Mouse (Mus musculus) midbrain, embryonic 13.5 days (tissue): ENCODE measurements at regions not wholly inside any gene's neighbourhood (a gene's known extent, or its start where the extent isn't known, plus 50 kb on each side); places are given as distances from the start of the nearest gene placed in this dataset.
A peak's percentile ranks its signal among the peaks of the same experiment; 100 is the strongest.
"Not testable (repeated sequence)": the region's sequence is repeated elsewhere in the genome, so short reads cannot be mapped to it uniquely, and the experiment has no call there.

Source experiments
- ATAC-seq: fragments of 200-750 bp; cut with Nextera tagmentation; 2 replicates; pipeline ENCODE4 v1.8.0; 2017; ENCODE audit warnings: mild to moderate bottlenecking, moderate TSS enrichment, moderate library complexity
- H3K27ac ChIP-seq: fragments of 300-500 bp; sonication (generic); 2 replicates; pipeline ENCODE4 v1.5.1; 2015; ENCODE audit warnings: inconsistent platforms, mild to moderate bottlenecking, moderate library complexity
- H3K27me3 ChIP-seq: fragments of 300-500 bp; sonication (generic); 2 replicates; pipeline ENCODE4 v1.6.1; 2015; ENCODE audit warnings: mild to moderate bottlenecking, inconsistent platforms
- H3K36me3 ChIP-seq: fragments of 300-500 bp; sonication (generic); 2 replicates; pipeline ENCODE4 v1.6.1; 2015; ENCODE audit warnings: mild to moderate bottlenecking, inconsistent platforms
- H3K4me1 ChIP-seq: fragments of 300-500 bp; sonication (generic); replicated peaks from 2 replicates; pipeline ENCODE4 v1.6.1; 2015; ENCODE audit warnings: inconsistent platforms
- H3K4me2 ChIP-seq: fragments of 300-500 bp; sonication (generic); replicated peaks from 2 replicates; pipeline ENCODE4 v1.6.1; 2015; ENCODE audit warnings: moderate library complexity, mild to moderate bottlenecking, inconsistent platforms
- H3K4me3 ChIP-seq: fragments of 300-500 bp; sonication (generic); replicated peaks from 2 replicates; pipeline ENCODE4 v1.5.1; 2015; ENCODE audit warnings: mild to moderate bottlenecking, inconsistent platforms
- H3K9ac ChIP-seq: fragments of 300-500 bp; sonication (generic); replicated peaks from 2 replicates; pipeline ENCODE4 v1.6.1; 2015; ENCODE audit warnings: mild to moderate bottlenecking, inconsistent platforms
- H3K9me3 ChIP-seq: fragments of 300-500 bp; sonication (generic); 2 replicates; pipeline ENCODE4 v1.6.1; 2016; ENCODE audit warnings: mild to moderate bottlenecking, inconsistent platforms
- WGBS: fragments of 180-500 bp; shearing (Covaris S2); methylation state at CpG from one replicate; pipeline ENCODE4 v1.1.7; 2015; 5-methylcytosine and 5-hydroxymethylcytosine counted together

DNA sequence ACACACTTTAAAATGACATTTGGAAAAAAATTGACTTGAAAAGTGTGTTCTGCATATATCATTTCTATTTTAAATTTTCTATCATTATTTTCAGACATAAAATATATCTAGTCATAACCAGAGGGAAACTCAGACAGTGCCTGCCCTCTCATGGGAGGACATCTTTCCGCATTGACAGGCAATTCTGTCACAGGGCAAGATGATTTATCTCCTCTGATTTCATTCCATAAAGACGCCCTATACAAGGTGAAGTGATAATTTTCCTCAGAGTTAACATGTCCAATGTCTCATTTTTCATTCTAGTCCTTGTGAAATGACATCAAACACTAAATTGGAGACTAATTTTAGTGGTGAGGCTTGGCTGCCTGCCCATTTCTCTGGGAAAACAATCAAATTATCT is 643.6 kb downstream of the Brinp3 start:
- H3K4me2 ChIP-seq = no peak overlapping the region
- H3K27me3 ChIP-seq = no peaks in the 10 kb centered on the region
- ATAC-seq = no peak
- H3K9ac ChIP-seq = no peak overlapping the region
- no peaks in the 10 kb centered on the region for H3K9me3 ChIP-seq
- H3K36me3 ChIP-seq = no peaks in the 10 kb centered on the region
- H3K27ac ChIP-seq = no peak overlapping the region
- no peaks in the 10 kb centered on the region for H3K4me1 ChIP-seq
- no peak overlapping the region for H3K4me3 ChIP-seq
- 62% methylated on average over 2 of the region's 2 CpGs for WGBS

DNA sequence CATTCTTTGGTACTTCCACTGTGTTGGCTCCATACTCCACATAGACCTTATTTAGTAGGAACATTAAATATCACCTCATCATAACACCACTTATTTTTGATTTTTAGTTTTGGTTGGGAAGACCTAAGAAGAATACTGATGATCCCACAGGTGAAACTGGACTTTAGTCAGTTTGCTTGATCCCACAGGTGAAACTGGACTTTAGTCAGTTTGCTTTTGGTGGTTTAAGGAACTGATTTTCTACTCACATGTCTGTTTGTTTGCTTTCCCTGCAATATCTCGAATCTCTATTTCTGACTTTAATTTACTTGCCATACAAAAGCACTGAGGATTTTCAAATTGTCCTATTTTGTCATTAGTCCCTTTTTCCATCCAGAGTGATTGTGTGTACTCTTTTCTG is 680.8 kb downstream of the Brinp3 start:
- no peaks in the 10 kb centered on the region for H3K27me3 ChIP-seq
- H3K36me3 ChIP-seq = no peaks in the 10 kb centered on the region
- WGBS = 84% methylated on average over 1 of the region's 1 CpGs
- no peak overlapping the region for H3K4me2 ChIP-seq
- H3K4me3 ChIP-seq = no peak overlapping the region
- ATAC-seq = no peak
- H3K9ac ChIP-seq = no peak overlapping the region
- no peak overlapping the region for H3K27ac ChIP-seq
- no peaks in the 10 kb centered on the region for H3K4me1 ChIP-seq
- no peaks in the 10 kb centered on the region for H3K9me3 ChIP-seq

DNA sequence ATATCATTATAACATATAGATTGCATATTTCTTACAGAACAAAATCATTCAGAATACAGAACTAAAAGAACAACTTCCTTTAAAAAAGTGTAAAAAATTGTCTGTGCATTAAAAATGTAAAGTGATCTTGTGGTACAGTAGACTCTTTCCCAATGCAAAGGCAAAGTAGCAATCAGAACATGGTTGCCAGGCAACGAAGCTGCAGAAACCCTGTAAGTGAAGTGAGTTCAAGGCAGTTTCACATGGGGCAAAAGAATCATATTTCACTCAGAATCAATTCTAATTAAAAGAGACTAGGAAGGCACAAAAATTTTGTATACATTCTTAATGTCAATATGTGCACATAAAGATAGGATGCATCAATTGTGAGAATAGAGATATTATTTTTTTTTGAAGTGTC is 692.2 kb downstream of the Brinp3 start:
- no peak for ATAC-seq
- H3K9ac ChIP-seq = no peak overlapping the region
- no peak overlapping the region for H3K4me2 ChIP-seq
- no peak overlapping the region for H3K27ac ChIP-seq
- no peaks in the 10 kb centered on the region for H3K4me1 ChIP-seq
- H3K9me3 ChIP-seq = no peaks in the 10 kb centered on the region
- no peaks in the 10 kb centered on the region for H3K36me3 ChIP-seq
- WGBS = 83% methylated on average over 1 of the region's 1 CpGs
- H3K27me3 ChIP-seq = no peaks in the 10 kb centered on the region
- no peak overlapping the region for H3K4me3 ChIP-seq

DNA sequence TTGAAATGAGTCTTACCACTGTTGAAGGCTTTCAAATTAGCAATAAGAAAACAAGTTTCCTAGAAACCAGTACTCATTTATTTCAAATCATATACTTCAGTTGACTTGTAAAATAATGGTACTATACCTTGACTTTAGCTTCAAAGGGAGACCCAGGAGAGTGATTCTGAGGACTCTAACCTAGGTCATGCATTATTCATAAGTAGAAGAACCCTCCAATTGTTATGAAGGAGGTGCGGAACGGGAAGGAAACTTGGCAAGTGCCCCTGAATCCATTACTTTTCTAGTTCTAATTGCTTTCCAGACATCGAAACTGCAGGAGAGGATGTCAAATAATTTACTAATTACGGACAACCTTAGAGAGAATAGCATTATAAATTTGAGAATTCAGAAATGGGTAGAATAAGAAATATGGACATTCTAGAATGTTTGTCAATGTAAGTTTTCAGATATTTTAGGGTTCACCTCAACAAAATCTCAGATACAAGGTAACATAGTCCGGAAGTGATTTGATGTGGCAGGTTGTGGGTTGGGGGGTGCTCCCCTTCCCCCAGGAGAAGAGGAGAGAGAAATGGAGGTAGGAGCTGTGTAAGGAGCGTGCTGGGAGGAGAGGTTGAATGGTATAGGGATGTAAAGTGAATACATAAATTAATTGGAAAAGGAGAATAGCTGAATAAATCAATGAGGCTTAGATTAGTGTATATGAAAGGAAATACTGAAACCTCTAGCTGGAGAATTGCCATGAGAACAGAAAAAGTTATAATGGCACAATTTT is 692.9 kb downstream of the Brinp3 start:
- Histone ChIP-seq H3K36me3 (no peaks in the 10 kb centered on the region), H3K9ac (no peak overlapping the region), H3K4me3 (no peak overlapping the region), H3K4me2 (no peak overlapping the region), H3K27ac (no peak overlapping the region), H3K9me3 (no peaks in the 10 kb centered on the region), H3K27me3 (no peaks in the 10 kb centered on the region), H3K4me1 (no peaks in the 10 kb centered on the region)
- 0 out of 2 replicates have a peak, but pooled peaks have one; percentile 50 for ATAC-seq
- WGBS = 57% methylated on average over 6 of the region's 6 CpGs

DNA sequence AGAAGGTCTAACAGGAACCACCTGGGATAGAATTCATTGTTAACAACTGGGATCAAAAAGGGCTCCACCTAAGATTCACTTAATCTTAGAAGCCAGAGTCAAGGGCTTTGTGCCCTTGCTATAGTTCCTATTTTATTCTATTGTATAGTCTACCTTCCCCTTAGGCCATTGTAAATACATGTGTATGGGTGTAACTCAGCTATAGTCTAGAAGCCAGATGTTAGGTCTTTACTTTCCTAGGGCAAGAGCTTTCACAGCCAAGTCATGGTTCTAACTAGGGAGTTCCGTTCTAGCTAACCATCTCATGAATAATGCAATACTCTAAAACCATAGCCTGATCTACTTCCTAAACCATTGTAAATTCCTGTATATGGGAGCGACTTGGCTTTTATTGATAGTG is 705.4 kb downstream of the Brinp3 start:
- H3K9me3 ChIP-seq, H3K4me2 ChIP-seq, H3K4me1 ChIP-seq, ATAC-seq, H3K36me3 ChIP-seq, H3K27ac ChIP-seq, H3K27me3 ChIP-seq, H3K9ac ChIP-seq, H3K4me3 ChIP-seq: not testable (repeated sequence)
- WGBS = 88% methylated on average over 2 of the region's 2 CpGs

DNA sequence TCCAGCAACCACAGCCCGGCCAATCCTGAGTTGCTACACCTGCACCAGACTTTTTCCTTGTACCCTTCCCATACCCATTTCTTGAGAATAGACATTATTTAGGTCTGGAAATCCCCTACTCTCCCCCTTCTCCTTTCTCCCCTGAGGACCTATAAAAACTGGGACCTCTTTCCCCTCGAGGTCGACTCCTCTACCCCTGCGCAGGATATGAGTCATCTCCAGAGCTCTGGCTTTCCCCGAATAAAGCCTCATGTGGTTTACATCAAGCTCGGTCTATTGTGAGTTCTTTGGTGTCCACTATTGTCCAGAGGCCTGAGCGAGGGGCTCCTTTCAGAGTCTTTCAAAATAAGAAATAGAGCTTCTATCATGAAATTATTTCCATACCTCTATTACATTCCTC is 720.3 kb downstream of the Brinp3 start:
- not testable (repeated sequence) for H3K4me2 ChIP-seq, H3K9ac ChIP-seq, H3K4me3 ChIP-seq, H3K27me3 ChIP-seq, H3K4me1 ChIP-seq, H3K36me3 ChIP-seq, H3K9me3 ChIP-seq, H3K27ac ChIP-seq, ATAC-seq
- WGBS = 84% methylated on average over 7 of the region's 7 CpGs

DNA sequence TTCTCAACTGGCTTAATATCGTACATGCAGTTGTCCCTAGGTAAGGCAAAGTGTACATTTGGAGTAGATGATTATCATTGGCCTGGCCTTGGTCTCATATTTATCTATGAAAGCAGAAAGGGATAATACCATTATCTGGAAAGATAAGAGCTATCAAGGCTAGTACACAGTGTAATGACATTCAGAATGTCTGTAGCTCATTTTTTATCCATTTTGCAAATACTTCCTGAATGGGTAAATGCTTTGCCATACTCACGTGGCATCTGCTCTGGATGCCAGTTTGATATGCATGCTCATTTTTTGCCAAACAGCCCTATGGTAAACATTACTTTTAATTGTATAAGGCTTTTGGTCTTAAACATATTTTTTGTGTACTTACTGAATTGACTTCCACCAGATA is 723.4 kb downstream of the Brinp3 start:
- no peak for ATAC-seq
- Histone ChIP-seq H3K27ac (no peak overlapping the region), H3K36me3 (no peaks in the 10 kb centered on the region), H3K9ac (no peak overlapping the region), H3K4me2 (no peak overlapping the region), H3K4me3 (no peak overlapping the region), H3K9me3 (no peaks in the 10 kb centered on the region), H3K4me1 (no peaks in the 10 kb centered on the region), H3K27me3 (no peaks in the 10 kb centered on the region)
- WGBS = 72% methylated on average over 2 of the region's 2 CpGs

DNA sequence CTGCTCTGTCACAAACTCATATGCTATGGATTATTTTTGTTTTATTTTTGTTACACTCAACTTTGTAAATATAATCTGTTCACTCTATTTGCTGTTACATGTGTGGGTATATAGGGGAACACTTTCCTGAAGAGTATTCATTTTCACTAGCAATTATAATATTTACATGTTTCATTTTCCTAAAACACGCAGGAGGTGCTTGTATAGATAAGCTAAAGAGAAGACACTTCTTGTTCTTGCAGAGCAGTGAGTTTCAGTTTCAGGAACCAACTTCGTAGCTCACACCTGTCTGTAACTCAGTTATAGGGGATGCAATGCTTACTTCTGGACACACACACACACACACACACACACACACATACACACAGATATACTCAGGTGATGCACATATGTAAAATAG is 724.9 kb downstream of the Brinp3 start:
- Histone ChIP-seq H3K27ac (no peak overlapping the region), H3K27me3 (no peaks in the 10 kb centered on the region), H3K4me2 (no peak overlapping the region), H3K4me1 (no peaks in the 10 kb centered on the region), H3K9ac (no peak overlapping the region), H3K9me3 (no peaks in the 10 kb centered on the region), H3K36me3 (no peaks in the 10 kb centered on the region), H3K4me3 (no peak overlapping the region)
- no peak for ATAC-seq
- WGBS = 89% methylated on average over 2 of the region's 2 CpGs

DNA sequence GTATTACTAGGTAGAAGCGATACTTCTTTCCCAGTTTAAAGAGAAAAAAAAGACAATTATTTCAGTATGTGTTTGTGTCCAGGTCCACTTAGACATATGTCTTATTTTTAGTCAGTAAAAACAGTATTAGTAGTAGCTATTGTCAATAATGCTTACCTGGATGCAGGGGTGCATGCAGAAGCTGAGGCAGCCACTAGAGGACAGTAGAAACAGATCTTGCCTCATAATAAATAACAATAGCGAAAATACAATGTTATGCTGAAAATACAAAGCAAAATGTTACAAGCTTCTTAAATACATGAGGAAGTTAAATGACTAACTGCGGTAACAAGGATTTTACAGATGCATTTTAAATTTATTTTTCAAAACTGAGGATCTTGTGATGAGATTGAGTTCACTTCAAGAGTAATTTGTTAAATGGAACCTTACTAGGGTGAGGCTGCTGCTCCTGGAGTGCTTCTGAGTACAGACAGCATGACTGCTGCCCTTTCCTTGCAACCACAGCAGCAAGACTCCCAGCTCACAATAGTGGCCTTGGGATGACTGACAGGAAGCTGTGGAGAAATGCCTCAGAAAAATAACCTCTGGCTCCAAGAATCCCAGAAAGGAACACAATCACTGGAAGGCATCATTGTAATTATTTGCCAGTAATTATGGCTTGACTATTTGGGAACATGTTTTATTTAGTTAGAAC is 728.8 kb downstream of the Brinp3 start:
- Histone ChIP-seq H3K4me3 (no peak overlapping the region), H3K27me3 (no peaks in the 10 kb centered on the region), H3K4me2 (no peak overlapping the region), H3K4me1 (no peaks in the 10 kb centered on the region), H3K9ac (no peak overlapping the region), H3K36me3 (no peaks in the 10 kb centered on the region), H3K27ac (no peak overlapping the region), H3K9me3 (no peaks in the 10 kb centered on the region)
- ATAC-seq = no peak
- WGBS = 69% methylated on average over 3 of the region's 3 CpGs

DNA sequence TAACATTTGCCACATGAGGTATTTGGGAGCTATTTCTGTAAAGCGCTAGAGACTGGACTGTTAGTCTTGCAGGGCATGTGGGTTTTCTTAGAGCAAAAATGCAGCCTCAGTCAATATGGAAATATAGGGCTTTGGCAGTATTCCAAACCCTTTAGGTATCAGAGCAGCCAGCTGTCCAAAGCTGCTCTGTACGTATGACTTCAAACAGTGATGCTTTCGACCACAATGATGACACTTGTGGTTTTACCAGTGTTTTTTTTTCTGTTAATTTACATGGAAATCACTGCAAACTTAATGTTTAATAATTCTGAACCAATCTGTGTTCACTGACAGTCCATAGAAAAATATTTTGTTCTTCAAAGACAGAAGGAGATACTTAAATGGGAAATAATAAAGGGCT is 743.0 kb downstream of the Brinp3 start:
- Histone ChIP-seq H3K9me3 (no peaks in the 10 kb centered on the region), H3K27me3 (no peaks in the 10 kb centered on the region), H3K4me2 (no peak overlapping the region), H3K36me3 (no peaks in the 10 kb centered on the region), H3K27ac (no peak overlapping the region), H3K4me1 (no peaks in the 10 kb centered on the region), H3K4me3 (no peak overlapping the region), H3K9ac (no peak overlapping the region)
- no peak for ATAC-seq
- 81% methylated on average over 3 of the region's 3 CpGs for WGBS

DNA sequence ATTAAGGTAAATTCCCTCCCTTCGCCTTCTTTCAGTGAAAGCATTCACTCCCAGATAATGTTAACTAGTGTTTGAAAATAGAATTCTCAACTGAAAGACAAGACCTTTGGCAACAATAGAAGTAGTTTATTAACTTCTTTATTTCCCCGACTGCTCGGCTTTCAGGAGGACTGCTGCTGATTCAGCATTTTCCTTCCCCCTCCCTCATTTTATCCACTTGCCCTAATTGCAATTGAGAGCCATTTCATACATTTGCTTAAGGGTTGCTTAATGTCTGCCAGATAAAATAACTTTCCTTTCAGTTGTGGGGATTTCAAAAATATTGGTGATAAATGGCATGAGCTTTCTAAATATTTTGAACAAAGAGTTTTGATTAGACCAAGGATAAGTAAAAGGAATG is 744.5 kb downstream of the Brinp3 start:
- H3K4me1 ChIP-seq = no peaks in the 10 kb centered on the region
- 85% methylated on average over 3 of the region's 3 CpGs for WGBS
- H3K4me2 ChIP-seq = no peak overlapping the region
- H3K9me3 ChIP-seq = no peaks in the 10 kb centered on the region
- no peaks in the 10 kb centered on the region for H3K27me3 ChIP-seq
- no peak overlapping the region for H3K4me3 ChIP-seq
- ATAC-seq = no peak
- no peaks in the 10 kb centered on the region for H3K36me3 ChIP-seq
- H3K27ac ChIP-seq = no peak overlapping the region
- H3K9ac ChIP-seq = no peak overlapping the region

DNA sequence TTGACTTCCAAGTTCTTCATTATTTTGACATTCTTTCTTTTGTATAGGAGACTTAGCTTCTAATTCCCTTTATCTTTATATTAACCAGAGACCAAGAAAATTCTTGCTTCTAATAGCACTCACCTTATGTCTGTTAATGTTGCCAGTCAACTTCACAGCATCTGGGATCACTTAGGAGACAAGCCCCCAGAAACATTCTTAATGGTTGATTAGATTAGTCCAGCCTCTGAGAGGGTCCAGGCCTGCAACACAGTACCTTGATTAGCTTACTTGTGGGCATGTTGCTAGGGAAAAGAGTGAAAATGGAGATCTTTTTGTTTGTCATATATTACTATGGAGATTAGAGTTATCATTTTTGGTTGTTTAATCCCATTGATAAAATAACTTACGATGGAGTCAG is 778.8 kb downstream of the Brinp3 start:
- no peak for ATAC-seq
- H3K4me1 ChIP-seq = no peaks in the 10 kb centered on the region
- H3K27ac ChIP-seq = no peak overlapping the region
- no peak overlapping the region for H3K4me3 ChIP-seq
- H3K9ac ChIP-seq = no peak overlapping the region
- H3K36me3 ChIP-seq = no peaks in the 10 kb centered on the region
- H3K4me2 ChIP-seq = no peak overlapping the region
- H3K27me3 ChIP-seq = no peaks in the 10 kb centered on the region
- H3K9me3 ChIP-seq = no peaks in the 10 kb centered on the region
- WGBS = 96% methylated on average over 1 of the region's 1 CpGs

DNA sequence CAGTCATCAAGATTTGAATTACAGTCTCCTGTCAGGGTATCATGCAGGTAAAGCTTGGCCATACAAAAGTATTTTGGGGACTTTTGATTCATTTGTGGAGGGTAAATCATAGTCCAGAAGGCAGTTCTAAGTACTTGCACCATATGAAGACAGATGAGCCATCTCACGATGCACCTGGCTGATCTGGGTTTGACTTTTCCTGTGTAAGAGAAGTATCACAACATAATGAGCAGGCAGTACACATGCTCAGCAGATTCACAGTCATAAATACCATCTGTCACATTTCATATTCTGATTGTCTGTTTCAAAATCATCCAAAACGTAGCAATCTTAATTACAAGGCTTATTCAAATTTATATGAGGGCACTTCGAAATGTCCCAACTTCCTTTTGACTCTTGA is 796.6 kb downstream of the Brinp3 start:
- Histone ChIP-seq H3K27me3 (no peaks in the 10 kb centered on the region), H3K4me1 (no peaks in the 10 kb centered on the region), H3K27ac (no peak overlapping the region), H3K4me2 (no peak overlapping the region), H3K9ac (no peak overlapping the region), H3K36me3 (no peaks in the 10 kb centered on the region), H3K9me3 (no peaks in the 10 kb centered on the region), H3K4me3 (no peak overlapping the region)
- no peak for ATAC-seq
- 82% methylated on average over 3 of the region's 3 CpGs for WGBS
